Mouse (Mus musculus): ENCODE results near the gene Smpdl3a.

The Smpdl3a gene

GRCm38 (mm10) chr10:57822473-57822872 is 28.3 kb downstream of the Smpdl3a start:
- no peak for DNase-seq

GRCm38 (mm10) chr10:57828649-57829048 is 34.5 kb downstream of the Smpdl3a start:
- DNase-seq: no peak

- DNase-seq: no peak
These were observed 35.5 kb downstream of the Smpdl3a start for GRCm38 (mm10) chr10:57829621-57830020.

- no peak for DNase-seq
These were observed 41.0 kb downstream of the Smpdl3a start for GRCm38 (mm10) chr10:57835094-57835493.

- DNase-seq: no peak
These were observed 41.8 kb downstream of the Smpdl3a start for GRCm38 (mm10) chr10:57835982-57836381.

GRCm38 (mm10) chr10:57841638-57842509 is 47.7 kb downstream of the Smpdl3a start:
- peak; percentile 42 to 58 for DNase-seq

- peak in 1 of 2 experiments; percentile 21 for DNase-seq
These were observed 54.0 kb downstream of the Smpdl3a start for GRCm38 (mm10) chr10:57847916-57848682.
